Mouse (Mus musculus) cerebellum, adult 2 months (tissue): ENCODE measurements around the gene Maz.

Experiments used
- CTCF ChIP-seq: fragments of 200-500 bp; IDR thresholded peaks from 2 replicates; pipeline ENCODE4 v1.5.1; 2011; ENCODE audit warnings: low read depth, mild to moderate bottlenecking, control low read depth, low read length, moderate library complexity, borderline replicate concordance; ENCODE audit not compliant: insufficient read depth
- POLR2A ChIP-seq: fragments of 200-500 bp; IDR thresholded peaks from 2 replicates; pipeline ENCODE4 v1.6.1; 2011; ENCODE audit warnings: low read length, control low read depth, borderline replicate concordance; ENCODE audit not compliant: insufficient read depth

DNA sequence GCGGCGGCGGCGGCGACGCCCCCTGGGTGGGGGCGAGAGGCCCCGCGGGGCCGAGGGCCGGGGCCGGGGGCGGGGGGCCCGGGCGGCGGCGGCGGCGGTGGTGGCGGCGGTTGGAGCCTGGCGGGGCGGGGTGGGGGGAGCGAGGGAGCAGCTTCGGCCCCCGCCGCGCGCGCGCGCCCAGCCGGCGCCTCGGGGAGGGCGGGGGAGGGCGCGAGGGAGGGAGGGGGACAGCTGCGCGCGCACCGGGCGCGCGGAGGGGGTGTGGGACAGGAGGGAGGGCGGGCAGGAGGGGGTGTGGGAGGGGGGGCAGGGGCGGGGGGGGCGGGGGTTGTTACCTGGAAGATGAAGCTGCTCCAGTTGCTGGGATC, 237 bp downstream of the Maz start:
- TF ChIP-seq CTCF, result no peak
- no peak for TF ChIP-seq POLR2A
